Mouse (Mus musculus) midbrain, embryonic 11.5 days (tissue): ENCODE measurements at regions not wholly inside any gene's neighbourhood (a gene's known extent, or its start where the extent isn't known, plus 50 kb on each side); places are given as distances from the start of the nearest gene placed in this dataset.

Experiments used
- ATAC-seq: fragments of 200-750 bp; cut with Nextera tagmentation; 2 replicates; pipeline ENCODE4 v1.8.0; 2017; ENCODE audit warnings: moderate TSS enrichment, moderate library complexity; ENCODE audit not compliant: low FRiP score
- DNase-seq: peaks from one replicate; pipeline ENCODE4 v3.0.0; 2015; ENCODE audit warnings: low spot score; ENCODE audit errors: missing footprints
- H3K27ac ChIP-seq: fragments of 300-500 bp; sonication (generic); 2 replicates; pipeline ENCODE4 v1.5.1; 2014; ENCODE audit warnings: low read depth, low read length
- H3K27me3 ChIP-seq: fragments of 300-500 bp; sonication (generic); 2 replicates; pipeline ENCODE4 v1.6.1; 2014; ENCODE audit warnings: mild to moderate bottlenecking, low read length, moderate library complexity, mixed read lengths; ENCODE audit not compliant: control insufficient read depth, insufficient read depth
- H3K36me3 ChIP-seq: fragments of 300-500 bp; sonication (generic); 2 replicates; pipeline ENCODE4 v1.6.1; 2014; ENCODE audit warnings: mild to moderate bottlenecking, low read length, moderate library complexity, mixed read lengths; ENCODE audit not compliant: control insufficient read depth, insufficient read depth
- H3K4me1 ChIP-seq: fragments of 300-500 bp; sonication (generic); 2 replicates; pipeline ENCODE4 v1.6.1; 2014; ENCODE audit warnings: low read length; ENCODE audit not compliant: control insufficient read depth, insufficient read depth
- H3K4me2 ChIP-seq: fragments of 300-500 bp; sonication (generic); 2 replicates; pipeline ENCODE4 v1.6.1; 2014; ENCODE audit warnings: mild to moderate bottlenecking, moderate library complexity
- H3K4me3 ChIP-seq: fragments of 300-500 bp; sonication (generic); 2 replicates; pipeline ENCODE4 v1.5.1; 2014; ENCODE audit warnings: low read depth, low read length
- H3K9ac ChIP-seq: fragments of 300-500 bp; sonication (generic); 2 replicates; pipeline ENCODE4 v1.6.1; 2014; ENCODE audit warnings: low read length
- H3K9me3 ChIP-seq: fragments of 300-500 bp; sonication (generic); 2 replicates; pipeline ENCODE4 v1.6.1; 2016; ENCODE audit warnings: low read length; ENCODE audit not compliant: control insufficient read depth
- WGBS: fragments of 180-500 bp; shearing (Covaris S2); extraction: QIAGEN DNeasy Blood & Tissue Kit; methylation state at CpG from one replicate; pipeline ENCODE4 v1.1.7; 2014; 5-methylcytosine and 5-hydroxymethylcytosine counted together

DNA sequence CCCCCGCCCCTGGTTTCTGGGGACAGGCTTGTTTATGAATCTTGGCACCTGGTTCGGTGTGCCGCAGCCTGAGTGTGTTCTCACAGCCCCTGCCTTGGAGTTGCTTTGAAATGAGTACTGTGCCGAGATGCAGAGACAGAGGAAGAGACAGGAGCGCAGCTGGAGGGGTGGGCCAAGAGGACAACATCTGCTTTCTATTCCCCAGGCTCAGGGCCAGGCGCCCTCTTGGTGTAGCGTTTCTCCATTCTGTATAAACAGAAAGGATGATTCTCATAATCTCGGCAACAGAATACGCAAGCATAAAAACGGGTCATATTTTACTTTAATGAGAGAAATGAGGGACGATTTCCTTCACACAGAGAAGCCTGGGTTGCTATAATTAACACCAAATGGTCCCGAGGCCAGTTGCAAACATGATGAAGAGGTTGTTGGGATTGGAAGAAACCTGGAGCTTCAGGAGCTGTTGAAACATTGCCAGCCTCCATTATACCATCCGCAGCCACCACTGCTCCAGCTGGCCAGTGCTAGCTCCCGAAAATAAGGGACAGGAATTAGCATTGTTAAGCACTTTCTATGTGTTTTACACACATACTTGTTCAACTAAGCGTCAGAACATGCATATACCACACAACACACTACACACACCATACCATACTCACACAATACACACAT, 236.4 kb downstream of the Gm12728 start:
- Histone ChIP-seq H3K4me2 (no peak overlapping the region), H3K9ac (no peak overlapping the region), H3K36me3 (no peaks in the 10 kb centered on the region), H3K4me3 (no peak overlapping the region), H3K27ac (no peak overlapping the region), H3K27me3 (no peaks in the 10 kb centered on the region), H3K4me1 (no peaks in the 10 kb centered on the region), H3K9me3 (no peaks in the 10 kb centered on the region)
- no peak for DNase-seq
- no peak for ATAC-seq
- WGBS, result 79% methylated on average over 15 of the region's 15 CpGs

DNA sequence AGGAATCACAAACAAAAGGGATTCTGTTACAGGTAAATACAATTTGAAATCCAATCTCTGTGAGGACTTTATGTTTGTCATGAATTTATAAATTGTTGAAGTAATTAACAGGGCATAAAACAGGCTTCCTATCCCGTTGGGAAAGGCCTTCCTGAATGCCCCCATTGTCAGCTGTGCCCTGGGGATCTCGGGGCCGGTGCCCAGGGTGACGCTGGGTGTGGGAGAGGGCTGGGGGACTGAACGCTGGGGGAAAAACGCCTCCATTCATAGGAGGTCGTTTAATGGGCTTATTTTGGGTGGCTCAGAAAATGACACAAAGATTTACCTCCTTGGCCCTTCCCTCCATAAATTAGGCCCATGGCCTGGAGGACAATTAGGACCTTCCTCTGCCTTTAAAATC, 250.7 kb downstream of the Gm12728 start:
- no peak overlapping the region for H3K4me3 ChIP-seq
- H3K4me1 ChIP-seq, result no peaks in the 10 kb centered on the region
- no peak overlapping the region for H3K27ac ChIP-seq
- no peak overlapping the region for H3K4me2 ChIP-seq
- H3K9me3 ChIP-seq, result no peaks in the 10 kb centered on the region
- ATAC-seq (no peak), DNase-seq (no peak)
- H3K36me3 ChIP-seq, result no peaks in the 10 kb centered on the region
- no peak overlapping the region for H3K9ac ChIP-seq
- H3K27me3 ChIP-seq, result no peaks in the 10 kb centered on the region
- 53% methylated on average over 7 of the region's 7 CpGs for whole genome bisulfite sequencing

DNA sequence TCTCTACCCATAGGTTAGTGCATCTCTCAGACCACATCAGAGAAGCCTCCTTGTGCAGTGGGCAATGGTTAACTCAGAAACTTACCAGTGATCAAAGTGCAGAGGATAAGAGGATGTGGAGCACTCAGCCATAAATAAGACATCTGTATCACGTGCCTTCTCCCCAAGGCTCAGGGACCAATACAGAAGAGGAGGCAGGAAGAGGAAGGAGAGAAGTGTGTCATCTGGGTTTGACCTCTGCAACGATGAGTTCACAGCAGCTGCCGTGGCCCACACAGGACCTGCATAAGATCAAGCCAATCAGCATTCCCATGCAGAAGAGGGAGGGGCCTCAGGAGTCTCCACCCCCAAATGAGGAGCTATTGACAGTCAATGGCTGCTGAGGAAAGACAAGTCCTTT, 252.8 kb downstream of the Gm12728 start:
- 66% methylated on average over 3 of the region's 3 CpGs for WGBS
- ATAC-seq, result no peak
- Histone ChIP-seq H3K9me3 (no peaks in the 10 kb centered on the region), H3K4me1 (no peaks in the 10 kb centered on the region), H3K36me3 (no peaks in the 10 kb centered on the region), H3K4me2 (no peak overlapping the region), H3K27ac (no peak overlapping the region), H3K9ac (no peak overlapping the region), H3K4me3 (no peak overlapping the region), H3K27me3 (no peaks in the 10 kb centered on the region)
- DNase-seq, result no peak

DNA sequence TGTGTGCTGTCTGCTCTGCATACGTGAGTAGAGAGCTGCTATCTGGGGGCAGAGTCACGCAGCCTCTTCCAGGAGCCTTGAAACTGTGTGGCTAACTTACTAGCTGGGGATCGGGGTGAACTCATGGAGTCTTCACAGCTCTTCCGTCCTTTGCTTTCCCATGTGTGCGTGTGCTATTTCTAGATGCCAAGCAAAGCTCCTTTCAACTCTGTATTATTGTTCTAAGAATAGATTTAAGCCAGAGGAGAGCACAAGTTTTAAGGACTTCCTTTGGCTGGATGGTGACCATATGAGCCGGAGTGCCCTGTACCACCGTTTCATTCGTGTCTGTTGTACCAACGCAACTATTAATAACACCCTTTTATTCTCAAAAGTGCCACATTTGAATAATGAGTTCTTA, 254.0 kb downstream of the Gm12728 start:
- Histone ChIP-seq H3K4me1 (no peaks in the 10 kb centered on the region), H3K9me3 (no peaks in the 10 kb centered on the region), H3K4me2 (no peak overlapping the region), H3K4me3 (no peak overlapping the region), H3K36me3 (no peaks in the 10 kb centered on the region), H3K27ac (no peak overlapping the region), H3K27me3 (no peaks in the 10 kb centered on the region), H3K9ac (no peak overlapping the region)
- no peak for ATAC-seq
- WGBS, result 87% methylated on average over 9 of the region's 9 CpGs
- DNase-seq, result no peak

DNA sequence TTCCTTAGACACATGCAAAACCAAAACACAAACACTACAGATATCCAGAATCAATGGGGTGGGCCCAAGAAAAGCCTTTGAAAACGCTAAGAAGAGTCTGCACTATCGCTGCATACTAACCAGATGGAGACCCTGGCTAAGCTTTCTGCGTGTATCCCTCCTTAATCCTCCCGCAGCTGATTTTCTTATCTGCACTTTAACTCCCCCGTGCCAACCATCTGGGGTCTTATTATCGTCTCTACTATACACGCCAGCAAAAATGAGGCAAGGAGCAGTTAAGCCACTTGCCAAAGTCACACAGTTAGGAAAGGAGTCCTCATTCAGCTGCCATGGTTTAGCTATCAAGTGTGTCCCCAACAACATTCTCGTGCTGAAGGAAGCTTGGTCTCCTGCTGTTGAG, 258.4 kb downstream of the Gm12728 start:
- H3K4me2 ChIP-seq, result no peak overlapping the region
- no peak overlapping the region for H3K27ac ChIP-seq
- H3K4me3 ChIP-seq, result no peak overlapping the region
- DNase-seq (no peak), ATAC-seq (no peak)
- no peak overlapping the region for H3K9ac ChIP-seq
- no peaks in the 10 kb centered on the region for H3K36me3 ChIP-seq
- H3K4me1 ChIP-seq, result no peaks in the 10 kb centered on the region
- H3K27me3 ChIP-seq, result no peaks in the 10 kb centered on the region
- 77% methylated on average over 8 of the region's 8 CpGs for WGBS
- no peaks in the 10 kb centered on the region for H3K9me3 ChIP-seq

DNA sequence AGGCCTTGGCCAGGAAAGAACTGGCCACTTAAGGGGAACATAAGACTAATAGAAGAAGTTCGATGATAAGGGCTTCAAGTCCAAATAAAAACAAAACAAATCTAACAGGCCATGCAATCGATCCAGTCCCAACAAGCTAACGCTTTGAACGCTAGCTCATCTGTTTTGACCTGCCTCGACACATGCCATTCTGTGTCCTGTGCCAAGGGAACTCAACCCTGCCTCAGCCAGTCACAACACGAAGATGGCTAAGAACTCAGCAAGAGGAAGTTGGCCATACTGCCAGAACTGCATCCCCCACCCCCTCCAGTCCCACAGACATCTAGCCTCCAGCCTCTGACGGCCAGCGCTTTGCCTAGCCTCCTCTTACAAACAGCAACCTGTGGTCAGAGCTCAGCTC, 259.1 kb downstream of the Gm12728 start:
- DNase-seq (no peak), ATAC-seq (no peak)
- 92% methylated on average over 8 of the region's 8 CpGs for WGBS
- no peak overlapping the region for H3K27ac ChIP-seq
- H3K4me1 ChIP-seq, result no peaks in the 10 kb centered on the region
- no peaks in the 10 kb centered on the region for H3K27me3 ChIP-seq
- no peak overlapping the region for H3K4me3 ChIP-seq
- H3K9ac ChIP-seq, result no peak overlapping the region
- no peaks in the 10 kb centered on the region for H3K9me3 ChIP-seq
- no peaks in the 10 kb centered on the region for H3K36me3 ChIP-seq
- H3K4me2 ChIP-seq, result no peak overlapping the region

DNA sequence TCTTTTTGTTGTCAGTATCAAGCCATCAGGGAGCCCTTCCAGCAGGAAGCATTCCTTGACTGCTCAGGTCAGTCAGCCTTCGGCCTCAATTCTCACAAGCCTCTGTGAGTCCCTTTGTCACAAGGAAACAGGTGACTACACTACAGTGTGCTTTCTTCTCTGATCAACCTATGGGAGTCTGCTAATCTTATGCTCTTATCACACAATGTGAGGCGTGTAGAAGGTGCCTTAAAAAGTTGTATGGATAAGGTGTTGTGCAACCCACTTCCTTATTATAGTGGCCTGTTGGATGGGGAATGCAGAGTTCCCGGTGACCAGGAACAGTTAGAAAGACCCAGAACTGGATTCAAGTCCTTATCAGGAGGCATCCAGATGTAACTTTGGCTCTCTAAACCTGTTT, 260.2 kb downstream of the Gm12728 start:
- Histone ChIP-seq H3K27me3 (no peaks in the 10 kb centered on the region), H3K9me3 (no peaks in the 10 kb centered on the region), H3K27ac (no peak overlapping the region), H3K36me3 (no peaks in the 10 kb centered on the region), H3K4me3 (no peak overlapping the region), H3K4me2 (no peak overlapping the region), H3K4me1 (no peaks in the 10 kb centered on the region), H3K9ac (no peak overlapping the region)
- 87% methylated on average over 3 of the region's 3 CpGs for WGBS
- DNase-seq (no peak), ATAC-seq (no peak)

DNA sequence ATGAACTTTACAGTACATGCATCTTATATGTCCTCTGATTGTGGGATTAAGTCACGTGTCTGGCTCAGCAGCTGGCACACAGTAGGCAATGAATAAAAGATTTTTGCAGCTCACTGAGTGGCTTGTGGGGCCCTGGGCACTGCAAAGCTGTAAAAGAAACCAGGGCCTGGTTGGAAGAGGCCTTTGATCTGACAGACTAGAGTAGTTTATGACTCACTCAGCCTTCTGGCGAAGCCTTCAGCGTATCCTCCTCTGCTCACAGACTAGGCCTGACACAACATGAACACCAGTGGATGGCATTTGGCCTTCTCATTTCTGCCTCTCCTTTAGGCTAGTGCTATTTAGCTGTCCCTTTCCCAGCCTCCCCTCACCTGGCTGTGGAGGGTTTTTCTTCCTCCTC, 260.6 kb downstream of the Gm12728 start:
- no peak for DNase-seq
- H3K27ac ChIP-seq, result no peak overlapping the region
- 83% methylated on average over 3 of the region's 3 CpGs for WGBS

DNA sequence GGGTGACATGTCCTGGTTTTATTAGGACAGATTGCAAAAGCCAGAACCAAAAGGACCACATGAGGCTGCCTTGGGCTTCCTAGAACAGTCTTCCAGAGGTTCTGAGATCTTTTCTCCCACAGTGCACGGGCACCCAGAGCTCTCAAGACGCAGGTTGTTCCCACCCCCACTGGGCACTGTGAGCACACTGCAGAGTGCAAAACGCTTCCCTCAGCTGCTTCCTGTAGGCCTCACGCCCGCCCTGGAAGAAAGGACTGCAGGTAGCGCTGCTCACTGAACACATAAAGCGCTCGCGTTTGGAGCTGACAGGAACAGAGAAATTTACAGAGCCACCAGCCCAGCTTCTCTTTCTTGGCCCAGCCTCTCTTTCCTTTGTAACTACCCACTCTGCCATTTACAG, 262.5 kb upstream of the Usp24 start:
- H3K9ac ChIP-seq, result no peak overlapping the region
- H3K27me3 ChIP-seq, result no peaks in the 10 kb centered on the region
- no peak overlapping the region for H3K4me2 ChIP-seq
- WGBS, result 73% methylated on average over 9 of the region's 9 CpGs
- H3K27ac ChIP-seq, result no peak overlapping the region
- no peak overlapping the region for H3K4me3 ChIP-seq
- ATAC-seq (no peak), DNase-seq (peak; percentile 14)
- H3K36me3 ChIP-seq, result no peaks in the 10 kb centered on the region
- H3K4me1 ChIP-seq, result no peaks in the 10 kb centered on the region
- no peaks in the 10 kb centered on the region for H3K9me3 ChIP-seq

More for the DNA sequence above, 260.6 kb downstream of the Gm12728 start:
- no peaks in the 10 kb centered on the region for H3K4me1 ChIP-seq
- H3K27me3 ChIP-seq, result no peaks in the 10 kb centered on the region
- no peak overlapping the region for H3K4me3 ChIP-seq
- H3K36me3 ChIP-seq, result no peaks in the 10 kb centered on the region
- no peak overlapping the region for H3K4me2 ChIP-seq
- ATAC-seq, result no peak
- no peak overlapping the region for H3K9ac ChIP-seq
- H3K9me3 ChIP-seq, result no peaks in the 10 kb centered on the region
